Mouse (Mus musculus) olfactory bulb, adult 2 months (tissue): ENCODE results near the gene Bbs7. TPM values are rescaled to one million over a fixed set of nuclear protein-coding genes. Genes with fewer than 3 reads are reported as not detected.
"Not testable (repeated sequence)": the region's sequence is repeated elsewhere in the genome, so short reads cannot be mapped to it uniquely, and the experiment has no call there.

Source experiments
- H3K27ac ChIP-seq: fragments of 200-500 bp; 2 replicates; pipeline ENCODE4 v1.5.1; 2012; ENCODE audit warnings: low read depth, low read length; ENCODE audit not compliant: insufficient read depth
- H3K4me1 ChIP-seq: fragments of 200-500 bp; 2 replicates; pipeline ENCODE4 v1.6.1; 2012; ENCODE audit warnings: low read length; ENCODE audit not compliant: control insufficient read depth, insufficient read depth
- H3K4me3 ChIP-seq: fragments of 200-500 bp; 2 replicates; pipeline ENCODE4 v1.5.1; 2012; ENCODE audit warnings: mild to moderate bottlenecking, low read depth, low read length, moderate library complexity; ENCODE audit not compliant: insufficient read depth
- CTCF ChIP-seq: fragments of 200-500 bp; IDR thresholded peaks from 2 replicates; pipeline ENCODE4 v1.5.1; 2012; ENCODE audit warnings: low read depth, mild to moderate bottlenecking, low read length, moderate library complexity; ENCODE audit not compliant: insufficient read depth
- POLR2A ChIP-seq: fragments of 200-500 bp; IDR thresholded peaks from 2 replicates; pipeline ENCODE4 v1.6.1; 2012; ENCODE audit warnings: mild to moderate bottlenecking, low read depth, low read length, moderate library complexity; ENCODE audit not compliant: insufficient read depth
- WGBS: fragments of 180-500 bp; shearing (Covaris S2); methylation state at CpG from one replicate; pipeline ENCODE4 v1.1.7; 2018; 5-methylcytosine and 5-hydroxymethylcytosine counted together
- polyA plus RNA-seq: library from polyadenylated mRNA; stranded (reverse); fragments of >200 nt; gene quantifications from 2 replicates; pipeline ENCODE4 v1.2.4, GENCODE M21; 2012; ENCODE audit warnings: low replicate concordance; ENCODE audit not compliant: missing spikeins, insufficient read depth, insufficient read length

Gene Bbs7
- polyA plus RNA-seq, result not detected in 2 replicates

GRCm38 (mm10) chr3:36613202-36613907 is at the start of gene Bbs7:
Gene Bbs7, minus strand, starts transcription at chr3:36613477.
- Histone ChIP-seq H3K4me1 (0 out of 2 replicates have a peak, but pooled peaks cover 4% of the 10 kb centered on the region), H3K27ac (0 out of 2 replicates have a peak within 1 kb of the TSS, but pooled peaks have one; percentile 34), H3K4me3 (peak within 1 kb of the TSS; percentile 63)
- TF ChIP-seq POLR2A (peak; percentile 88), CTCF (no peak)
- 1% methylated on average over 38 of the region's 38 CpGs for WGBS

GRCm38 (mm10) chr3:36645245-36645559 is 31.9 kb upstream of the Bbs7 start:
- not testable (repeated sequence) for H3K4me1 ChIP-seq, H3K27ac ChIP-seq, H3K4me3 ChIP-seq

GRCm38 (mm10) chr3:36644554-36645244 is 31.4 kb upstream of the Bbs7 start:
- peaks cover 5% of the 10 kb centered on the region; the same call in 1 of the 2 replicates for H3K4me1 ChIP-seq
- TF ChIP-seq CTCF (no peak), POLR2A (no peak)
- no peak overlapping the region for H3K4me3 ChIP-seq
- no peak overlapping the region for H3K27ac ChIP-seq
- 87% methylated on average over 3 of the region's 3 CpGs for WGBS

- peaks cover 5% of the 10 kb centered on the region; the same call in 1 of the 2 replicates for H3K4me1 ChIP-seq
- H3K4me3 ChIP-seq, result no peak overlapping the region
- H3K27ac ChIP-seq, result no peak overlapping the region
- TF ChIP-seq POLR2A (no peak), CTCF (no peak)
- WGBS, result 84% methylated on average over 3 of the region's 3 CpGs
Observed at GRCm38 (mm10) chr3:36643354-36643753, 30.1 kb upstream of the Bbs7 start.

GRCm38 (mm10) chr3:36642736-36643135 is 29.5 kb upstream of the Bbs7 start:
- WGBS, result 63% methylated on average over 13 of the region's 13 CpGs
- TF ChIP-seq POLR2A (no peak), CTCF (no peak)
- H3K4me1 ChIP-seq, result peaks cover 5% of the 10 kb centered on the region; the same call in 1 of the 2 replicates

GRCm38 (mm10) chr3:36640787-36641186 is 27.5 kb upstream of the Bbs7 start:
- H3K4me3 ChIP-seq, result no peak overlapping the region
- no peak for TF ChIP-seq POLR2A
- no peak for TF ChIP-seq CTCF
- peaks cover 5% of the 10 kb centered on the region; the same call in 1 of the 2 replicates for H3K4me1 ChIP-seq
- WGBS, result 58% methylated on average over 2 of the region's 2 CpGs
- no peak overlapping the region for H3K27ac ChIP-seq

More at GRCm38 (mm10) chr3:36642736-36643135, 29.5 kb upstream of the Bbs7 start:
- Histone ChIP-seq H3K27ac (no peak overlapping the region), H3K4me3 (no peak overlapping the region)

- WGBS, result 11% methylated on average over 4 of the region's 4 CpGs
- H3K4me1 ChIP-seq, result no peaks in the 10 kb centered on the region
- TF ChIP-seq POLR2A (no peak), CTCF (0 out of 2 replicates have a peak, but pooled peaks have one; percentile 27)
- no peak overlapping the region for H3K27ac ChIP-seq
- no peak overlapping the region for H3K4me3 ChIP-seq
Observed at GRCm38 (mm10) chr3:36635449-36635848, 22.2 kb upstream of the Bbs7 start.

GRCm38 (mm10) chr3:36626803-36627202 is 13.5 kb upstream of the Bbs7 start:
- Histone ChIP-seq H3K4me1 (no peaks in the 10 kb centered on the region), H3K4me3 (no peak overlapping the region), H3K27ac (no peak overlapping the region)
- TF ChIP-seq POLR2A (no peak), CTCF (no peak)
- WGBS, result 71% methylated on average over 2 of the region's 2 CpGs

- H3K4me1 ChIP-seq, result 0 out of 2 replicates have a peak, but pooled peaks cover 4% of the 10 kb centered on the region
- H3K27ac ChIP-seq, result no peak overlapping the region
- WGBS, result 78% methylated on average over 7 of the region's 7 CpGs
- no peak for TF ChIP-seq CTCF
- TF ChIP-seq POLR2A, result no peak
- no peak overlapping the region for H3K4me3 ChIP-seq
Observed at GRCm38 (mm10) chr3:36618181-36618580, 4.9 kb upstream of the Bbs7 start.

GRCm38 (mm10) chr3:36613908-36614255 is 605 bp upstream of the Bbs7 start:
- 0 out of 2 replicates have a peak, but pooled peaks cover 4% of the 10 kb centered on the region for H3K4me1 ChIP-seq
- TF ChIP-seq CTCF, result no peak
- TF ChIP-seq POLR2A, result no peak
- no peak overlapping the region for H3K4me3 ChIP-seq
- no peak overlapping the region for H3K27ac ChIP-seq
- WGBS, result 52% methylated on average over 5 of the region's 5 CpGs
